Mouse (Mus musculus) monocyte, adult 2 months (primary cell): ENCODE data around the gene Dpf2.
A peak's percentile ranks its signal among the peaks of the same experiment; 100 is the strongest.

Experiments used
- DNase-seq, 2 experiments: peaks; one replicate each; pipeline ENCODE4 v3.0.0; 2022; ENCODE audit warnings: low spot score in 2 of 2, low read depth in 1 of 2

Gene Dpf2

DNA sequence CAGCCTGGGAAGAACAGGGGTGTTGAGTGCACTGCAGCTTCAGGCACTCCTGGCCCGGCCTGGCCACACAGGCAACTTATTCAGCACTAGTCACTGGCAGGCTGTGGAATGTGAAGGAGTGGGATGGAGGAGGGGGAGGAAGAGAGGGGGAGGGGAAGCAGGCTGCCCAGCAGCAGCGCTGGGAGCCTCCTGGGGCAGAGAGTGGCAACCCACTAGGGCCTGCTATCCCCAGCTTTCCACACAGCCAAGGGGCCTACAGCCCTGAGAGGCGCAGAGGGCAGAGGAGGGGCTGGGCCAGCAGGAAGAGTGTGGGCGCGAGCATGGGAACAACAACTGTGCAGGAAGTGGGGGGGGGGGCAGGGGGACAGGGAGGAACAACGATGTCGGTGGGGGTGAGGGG, 41.5 kb downstream of the Dpf2 start:
- DNase-seq = no peak

DNA sequence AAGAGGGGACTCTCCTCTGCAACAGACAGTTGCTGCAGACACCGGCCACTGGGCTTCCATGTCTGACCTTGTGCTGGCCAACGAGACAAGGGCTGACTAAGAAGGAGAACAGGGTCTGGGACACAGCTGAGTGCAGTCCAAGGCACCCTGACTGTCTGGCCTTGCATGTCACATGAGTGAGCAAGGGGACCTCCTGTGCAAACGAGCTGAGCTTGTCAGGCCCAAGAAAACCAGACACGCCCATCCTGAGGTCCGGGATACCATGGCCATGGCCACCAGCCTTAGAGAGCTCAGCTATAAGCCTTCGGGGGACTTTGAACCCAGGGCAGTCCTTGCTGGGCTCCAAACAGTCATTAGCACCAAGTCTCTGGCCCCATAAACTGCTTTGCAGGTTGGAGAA, 44.7 kb downstream of the Dpf2 start:
- no peak for DNase-seq

DNA sequence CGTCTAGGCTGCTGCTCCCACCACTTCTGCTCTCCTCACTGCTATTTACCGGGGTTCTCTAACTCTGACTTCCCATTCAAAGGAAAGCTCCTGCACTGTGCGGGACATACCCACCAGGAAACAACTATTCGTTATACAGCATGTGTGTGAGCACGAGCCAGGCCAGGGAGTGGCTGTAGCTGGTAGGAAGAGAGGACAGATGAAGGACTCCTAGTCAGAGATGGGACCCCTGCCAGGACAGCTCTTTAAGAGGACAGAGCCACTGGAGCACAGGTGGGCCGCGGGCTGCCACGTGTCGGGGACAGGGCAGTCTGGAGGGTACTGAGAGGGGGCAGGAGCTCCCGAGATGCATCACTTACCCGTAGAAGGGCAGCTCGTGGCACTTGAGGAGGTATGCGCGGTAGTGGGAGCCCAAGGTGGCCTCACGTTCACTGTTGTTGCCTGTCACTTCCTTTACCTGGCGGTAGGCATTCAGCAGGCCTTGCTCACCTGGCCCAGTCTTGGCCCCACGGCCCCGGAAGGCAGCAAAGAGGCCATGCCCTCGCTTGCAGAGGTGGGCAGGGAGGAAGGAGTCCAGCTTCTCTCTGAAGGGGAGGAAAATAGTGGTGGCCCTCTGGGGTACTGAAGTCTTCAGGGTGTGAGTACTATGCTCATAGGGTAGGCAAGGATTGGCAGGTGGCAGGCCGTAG, 48.0 kb downstream of the Dpf2 start:
- DNase-seq = no peak

DNA sequence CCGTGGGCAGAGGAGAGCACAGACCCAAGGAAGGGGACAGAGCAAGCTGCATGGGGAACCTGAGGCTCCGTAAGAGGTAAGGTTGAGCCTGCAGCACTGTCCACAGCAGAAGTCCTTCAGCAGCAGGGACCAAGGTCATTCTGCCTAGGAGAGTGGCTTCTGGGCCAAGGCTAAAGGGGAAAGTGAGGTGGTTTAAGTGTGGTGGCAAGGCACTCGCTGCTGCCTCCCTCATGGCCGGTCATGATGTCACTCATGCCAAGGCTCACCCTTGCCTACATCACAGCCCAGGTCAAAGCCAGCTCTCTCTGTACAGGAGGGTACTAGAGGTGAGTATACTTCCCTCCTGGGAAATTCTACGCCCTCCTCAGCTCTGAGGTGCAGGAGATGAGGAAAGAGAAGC, 49.0 kb downstream of the Dpf2 start:
- DNase-seq = no peak

- no peak for DNase-seq
Measured at GRCm38 (mm10) chr19:5862335-5863085, 50.3 kb downstream of the Dpf2 start.

DNA sequence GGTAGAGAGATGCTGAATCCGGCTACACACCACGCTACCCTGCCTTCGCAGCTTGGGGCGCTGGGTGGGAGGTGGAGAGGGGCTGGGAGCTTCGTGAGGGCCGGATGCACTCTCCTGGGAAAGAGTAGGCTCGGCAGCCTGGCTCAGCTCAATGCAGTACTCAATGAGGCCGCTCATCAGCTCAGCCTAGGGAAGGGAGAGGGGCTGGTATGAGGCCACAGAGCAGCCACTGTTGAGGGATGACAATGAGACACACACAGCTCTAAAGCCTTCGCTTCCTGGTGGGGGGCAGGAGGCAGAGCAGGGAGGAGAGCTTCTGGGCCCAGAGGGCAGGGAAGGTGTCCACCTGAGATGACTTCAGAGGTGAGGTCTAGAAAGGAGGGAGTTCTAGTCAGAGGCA, 56.2 kb downstream of the Dpf2 start:
- no peak for DNase-seq

DNA sequence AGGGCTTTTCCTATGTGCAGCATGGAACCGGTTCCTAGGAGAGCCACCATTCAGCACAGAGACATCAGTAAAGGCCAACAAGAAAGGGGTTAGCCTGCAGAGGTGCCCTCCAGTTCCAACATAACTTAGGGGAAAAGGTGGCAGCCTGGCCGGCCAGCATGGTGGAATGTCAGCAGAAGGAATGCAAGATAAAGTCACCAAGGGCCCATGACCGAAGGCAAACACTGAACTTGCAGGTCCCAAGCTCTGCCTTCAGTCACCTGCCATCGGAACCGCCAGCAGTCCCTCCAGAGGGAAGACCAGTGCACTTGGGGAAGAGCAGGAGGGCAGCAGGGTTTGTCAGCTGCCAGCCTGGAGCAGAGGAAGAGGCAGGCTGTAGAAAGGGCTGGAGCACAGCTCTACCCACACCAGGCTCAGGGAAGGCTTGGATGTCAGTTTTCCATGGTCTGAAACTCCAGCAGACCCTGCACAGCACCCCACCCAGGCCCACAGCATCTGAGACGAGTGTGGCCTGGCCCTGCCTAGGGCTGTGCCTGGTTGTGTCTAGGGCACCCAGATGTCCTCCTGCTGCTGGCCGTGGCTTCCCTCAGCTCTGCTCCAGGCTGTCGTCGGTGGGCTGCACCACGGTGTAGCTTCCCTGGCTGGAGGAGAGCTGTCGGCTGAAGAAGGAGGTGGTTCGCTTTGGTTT, 60.6 kb downstream of the Dpf2 start:
- no peak for DNase-seq

DNA sequence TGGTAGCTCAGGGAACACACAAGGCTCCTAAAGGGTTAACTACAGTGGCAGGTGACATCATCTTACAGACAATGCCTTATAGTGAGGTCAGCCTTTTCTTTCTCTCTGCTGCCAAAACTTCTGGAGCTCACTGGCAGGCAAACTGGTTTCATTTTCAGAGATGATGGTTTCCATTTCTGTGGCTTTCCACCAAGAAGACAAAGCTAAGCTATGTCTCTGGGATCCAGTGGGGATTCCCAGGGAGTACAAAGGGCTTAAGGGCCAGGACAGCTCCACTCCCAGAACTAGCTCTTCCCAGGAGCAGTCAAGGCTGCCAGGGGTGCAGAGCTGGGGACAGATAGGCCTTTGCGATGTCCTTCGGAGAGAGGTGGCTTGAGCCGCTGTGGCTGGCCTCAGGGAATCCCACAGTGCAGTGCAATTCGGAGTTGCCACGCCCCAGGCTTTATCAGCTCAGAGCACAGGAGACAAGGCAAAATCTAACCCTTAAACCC, 61.3 kb downstream of the Dpf2 start:
- DNase-seq = no peak

GRCm38 (mm10) chr19:5850860-5851259, 62.0 kb downstream of the Dpf2 start:
- no peak for DNase-seq

GRCm38 (mm10) chr19:5849843-5850527, 62.8 kb downstream of the Dpf2 start:
- DNase-seq = peak; percentile 77 to 92

DNA sequence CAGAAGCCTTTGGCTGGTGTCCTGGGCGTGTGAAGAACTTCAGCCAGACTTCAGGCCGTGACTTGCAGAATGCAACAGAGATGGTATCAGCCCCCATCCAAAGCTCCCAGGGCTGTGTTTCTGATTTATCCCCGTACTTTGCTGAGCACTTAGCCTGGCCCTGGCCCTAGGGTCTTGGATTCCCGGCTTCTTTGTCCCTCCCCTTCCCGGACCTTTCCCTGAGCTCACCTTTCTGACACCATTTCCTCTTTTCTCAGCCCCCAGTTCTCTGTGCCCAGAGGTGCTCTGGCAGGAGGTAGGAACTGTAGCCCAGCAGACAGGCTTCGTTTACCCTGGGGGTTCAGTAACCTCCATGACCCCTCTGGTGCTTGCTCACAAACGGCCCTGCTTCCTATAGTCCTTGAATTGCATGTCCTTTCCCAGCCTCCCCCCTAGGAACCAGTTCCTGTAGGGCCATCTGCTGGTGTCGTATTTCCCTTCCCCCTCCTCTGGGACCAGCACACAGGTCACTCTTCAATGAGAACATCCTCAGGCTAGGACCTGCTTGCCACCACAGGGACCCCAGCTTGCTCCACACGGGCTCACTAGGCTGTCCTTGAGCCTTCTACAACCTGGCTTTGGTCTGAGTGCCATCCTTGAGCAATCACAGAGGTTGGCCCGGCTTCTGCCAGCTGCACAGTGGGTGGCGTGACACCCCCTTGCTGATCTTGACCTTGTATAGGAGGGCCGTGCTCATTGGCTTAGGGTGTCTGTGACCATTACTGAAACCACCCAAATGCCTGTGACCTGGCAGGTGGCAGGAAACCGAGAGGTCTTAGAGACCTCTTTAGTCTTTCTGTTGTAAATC, 63.8 kb downstream of the Dpf2 start:
- DNase-seq = peak in 1 of 2 experiments; percentile 43

- DNase-seq = peak in 1 of 2 experiments; percentile 36
Measured at GRCm38 (mm10) chr19:5848032-5848825, 64.6 kb downstream of the Dpf2 start.

DNA sequence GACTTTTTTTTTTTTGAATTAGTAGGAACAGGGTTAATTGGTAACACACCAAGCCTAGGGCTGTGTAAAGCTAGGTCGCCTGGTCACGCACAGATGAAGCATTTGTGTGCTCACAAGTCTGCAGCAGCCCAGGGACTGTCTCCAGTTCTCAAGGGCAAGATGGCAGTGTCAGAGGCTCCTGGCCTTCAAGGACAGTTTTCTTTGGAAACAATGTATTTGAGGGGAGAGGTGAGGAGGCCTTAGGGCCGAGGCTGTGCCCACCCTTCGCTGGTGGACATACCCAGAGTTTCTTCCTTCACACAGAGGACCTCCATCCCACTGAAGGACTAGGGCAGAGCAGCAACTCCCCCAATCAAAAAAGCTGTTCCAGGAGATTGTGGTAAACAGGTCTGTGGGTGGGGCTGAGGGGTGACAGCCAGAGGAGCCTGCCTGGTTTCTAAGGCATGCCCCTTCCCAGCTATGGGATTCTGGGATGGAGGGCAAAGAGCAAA, 65.5 kb downstream of the Dpf2 start:
- no peak for DNase-seq

GRCm38 (mm10) chr19:5846557-5847305, 66.1 kb downstream of the Dpf2 start:
- DNase-seq = peak; percentile 88 to 89
